Mouse (Mus musculus): Measurements from ENCODE around the gene Rps8.

Gene Rps8

GRCm38 (mm10) chr4:117131890-117132793 is 23.9 kb downstream of the Rps8 start:
- in situ Hi-C loops (cut with MboI; ENCODE audit: low pct_unique_long_range_greater_than_20kb in 1 of 2, low sequenced_read_pairs in 2 of 2, unreplicated experiment in 1 of 2): loop anchor here (25.0 kb wide), 2 partner anchors 295 to 320 kb away; partner anchors contain the start of genes Hpdl (in 1 of the 2), Mutyh (in 1 of the 2) and Toe1 (in 1 of the 2)

GRCm38 (mm10) chr4:117131198-117131597 is 24.8 kb downstream of the Rps8 start:
- in situ Hi-C loops (cut with MboI; ENCODE audit: low pct_unique_long_range_greater_than_20kb in 1 of 2, low sequenced_read_pairs in 2 of 2, unreplicated experiment in 1 of 2): loop anchor here (25.0 kb wide), 2 partner anchors 294 to 319 kb away; partner anchors contain the start of genes Hpdl (in 1 of the 2), Mutyh (in 1 of the 2) and Toe1 (in 1 of the 2)

- in situ Hi-C loops (cut with MboI; ENCODE audit: low pct_unique_long_range_greater_than_20kb in 1 of 2, low sequenced_read_pairs in 2 of 2, unreplicated experiment in 1 of 2): loop anchor here (25.0 kb wide), 2 partner anchors 293 to 318 kb away; partner anchors contain the start of genes Hpdl (in 1 of the 2), Mutyh (in 1 of the 2) and Toe1 (in 1 of the 2)
Measured at GRCm38 (mm10) chr4:117130790-117131189, 25.3 kb downstream of the Rps8 start.

- in situ Hi-C loops (cut with MboI; ENCODE audit: low pct_unique_long_range_greater_than_20kb in 1 of 2, low sequenced_read_pairs in 2 of 2, unreplicated experiment in 1 of 2): loop anchor here (25.0 kb wide), 2 partner anchors 291 to 316 kb away; partner anchors contain the start of genes Hpdl (in 1 of the 2), Mutyh (in 1 of the 2) and Toe1 (in 1 of the 2)
Measured at GRCm38 (mm10) chr4:117127991-117128686, 27.9 kb downstream of the Rps8 start.

- in situ Hi-C loops (cut with MboI; ENCODE audit: low pct_unique_long_range_greater_than_20kb in 1 of 2, low sequenced_read_pairs in 2 of 2, unreplicated experiment in 1 of 2): loop anchor here (25.0 kb wide), 2 partner anchors 289 to 314 kb away; partner anchors contain the start of genes Hpdl (in 1 of the 2), Mutyh (in 1 of the 2) and Toe1 (in 1 of the 2)
Measured at GRCm38 (mm10) chr4:117126675-117127290, 29.3 kb downstream of the Rps8 start, which contains the start of gene Tctex1d4. Gene Tctex1d4, plus strand, starts transcription at chr4:117126794.

- in situ Hi-C loops (cut with MboI; ENCODE audit: low pct_unique_long_range_greater_than_20kb in 1 of 2, low sequenced_read_pairs in 2 of 2, unreplicated experiment in 1 of 2): loop anchor here (25.0 kb wide), 2 partner anchors 289 to 314 kb away; partner anchors contain the start of genes Hpdl (in 1 of the 2), Mutyh (in 1 of the 2) and Toe1 (in 1 of the 2)
Measured at GRCm38 (mm10) chr4:117125910-117126674, 30.0 kb downstream of the Rps8 start.

- in situ Hi-C loops (cut with MboI; ENCODE audit: low pct_unique_long_range_greater_than_20kb in 1 of 2, low sequenced_read_pairs in 2 of 2, unreplicated experiment in 1 of 2): loop anchor here (25.0 kb wide), 2 partner anchors 288 to 313 kb away; partner anchors contain the start of genes Hpdl (in 1 of the 2), Mutyh (in 1 of the 2) and Toe1 (in 1 of the 2)
Measured at GRCm38 (mm10) chr4:117125348-117125909, 30.6 kb downstream of the Rps8 start, which contains the start of gene Btbd19. Gene Btbd19, minus strand, starts transcription at chr4:117125725.

- in situ Hi-C loops (cut with MboI; ENCODE audit: low pct_unique_long_range_greater_than_20kb in 1 of 2, low sequenced_read_pairs in 2 of 2, unreplicated experiment in 1 of 2): loop anchor here (25.0 kb wide), 2 partner anchors 287 to 312 kb away; partner anchors contain the start of genes Hpdl (in 1 of the 2), Mutyh (in 1 of the 2) and Toe1 (in 1 of the 2)
Measured at GRCm38 (mm10) chr4:117124518-117125347, 31.3 kb downstream of the Rps8 start.

- in situ Hi-C loops (cut with MboI; ENCODE audit: low pct_unique_long_range_greater_than_20kb in 1 of 2, low sequenced_read_pairs in 2 of 2, unreplicated experiment in 1 of 2): no loop called here
Measured at GRCm38 (mm10) chr4:117124218-117124517, 31.9 kb downstream of the Rps8 start.

GRCm38 (mm10) chr4:117123546-117124217 is 32.4 kb downstream of the Rps8 start:
- in situ Hi-C loops (cut with MboI; ENCODE audit: low pct_unique_long_range_greater_than_20kb in 1 of 2, low sequenced_read_pairs in 2 of 2, unreplicated experiment in 1 of 2): no loop called here

GRCm38 (mm10) chr4:117122209-117122608 is 33.8 kb downstream of the Rps8 start:
- in situ Hi-C loops (cut with MboI; ENCODE audit: low pct_unique_long_range_greater_than_20kb in 1 of 2, low sequenced_read_pairs in 2 of 2, unreplicated experiment in 1 of 2): no loop called here

- in situ Hi-C loops (cut with MboI; ENCODE audit: low pct_unique_long_range_greater_than_20kb in 1 of 2, low sequenced_read_pairs in 2 of 2, unreplicated experiment in 1 of 2): no loop called here
Measured at GRCm38 (mm10) chr4:117120445-117121414, 35.3 kb downstream of the Rps8 start.

GRCm38 (mm10) chr4:117120052-117120444 is 36.0 kb downstream of the Rps8 start:
- in situ Hi-C loops (cut with MboI; ENCODE audit: low pct_unique_long_range_greater_than_20kb in 1 of 2, low sequenced_read_pairs in 2 of 2, unreplicated experiment in 1 of 2): no loop called here

GRCm38 (mm10) chr4:117119636-117120035 is 36.4 kb downstream of the Rps8 start:
- in situ Hi-C loops (cut with MboI; ENCODE audit: low pct_unique_long_range_greater_than_20kb in 1 of 2, low sequenced_read_pairs in 2 of 2, unreplicated experiment in 1 of 2): no loop called here

- in situ Hi-C loops (cut with MboI; ENCODE audit: low pct_unique_long_range_greater_than_20kb in 1 of 2, low sequenced_read_pairs in 2 of 2, unreplicated experiment in 1 of 2): no loop called here
Measured at GRCm38 (mm10) chr4:117117931-117118330, 38.1 kb downstream of the Rps8 start.
